Mouse (Mus musculus) natural killer cell, adult 2 months (primary cell): ENCODE data around the gene Iqgap3.

Experiments
- DNase-seq, 2 experiments: peaks; one replicate each; pipeline ENCODE4 v3.0.0; 2022; ENCODE audit warnings: low spot score in 2 of 2

Iqgap3 gene

DNA sequence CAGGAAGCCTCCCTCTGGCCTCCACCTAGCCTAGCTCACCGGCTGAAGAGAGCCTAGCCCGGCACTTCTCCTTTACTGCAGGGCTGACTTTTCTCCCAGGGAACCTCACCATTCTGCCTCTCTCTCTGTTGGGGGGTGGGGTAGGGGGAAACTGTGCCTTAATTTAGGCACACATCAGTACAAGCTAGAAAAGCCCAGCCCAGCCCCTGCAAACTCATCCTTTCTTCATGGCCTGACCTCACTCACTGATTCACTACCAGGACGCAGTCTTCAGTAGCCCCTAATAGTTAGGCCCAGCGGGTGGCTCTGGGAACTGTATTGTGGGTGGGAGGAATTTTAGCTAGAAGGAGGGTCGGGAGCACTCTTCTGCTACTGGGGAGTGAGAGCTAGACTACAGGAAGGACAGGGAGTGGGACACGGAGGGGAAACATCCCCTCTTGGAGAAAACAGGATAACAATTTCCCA is 67.8 kb downstream of the Iqgap3 start:
- DNase-seq = no peak

DNA sequence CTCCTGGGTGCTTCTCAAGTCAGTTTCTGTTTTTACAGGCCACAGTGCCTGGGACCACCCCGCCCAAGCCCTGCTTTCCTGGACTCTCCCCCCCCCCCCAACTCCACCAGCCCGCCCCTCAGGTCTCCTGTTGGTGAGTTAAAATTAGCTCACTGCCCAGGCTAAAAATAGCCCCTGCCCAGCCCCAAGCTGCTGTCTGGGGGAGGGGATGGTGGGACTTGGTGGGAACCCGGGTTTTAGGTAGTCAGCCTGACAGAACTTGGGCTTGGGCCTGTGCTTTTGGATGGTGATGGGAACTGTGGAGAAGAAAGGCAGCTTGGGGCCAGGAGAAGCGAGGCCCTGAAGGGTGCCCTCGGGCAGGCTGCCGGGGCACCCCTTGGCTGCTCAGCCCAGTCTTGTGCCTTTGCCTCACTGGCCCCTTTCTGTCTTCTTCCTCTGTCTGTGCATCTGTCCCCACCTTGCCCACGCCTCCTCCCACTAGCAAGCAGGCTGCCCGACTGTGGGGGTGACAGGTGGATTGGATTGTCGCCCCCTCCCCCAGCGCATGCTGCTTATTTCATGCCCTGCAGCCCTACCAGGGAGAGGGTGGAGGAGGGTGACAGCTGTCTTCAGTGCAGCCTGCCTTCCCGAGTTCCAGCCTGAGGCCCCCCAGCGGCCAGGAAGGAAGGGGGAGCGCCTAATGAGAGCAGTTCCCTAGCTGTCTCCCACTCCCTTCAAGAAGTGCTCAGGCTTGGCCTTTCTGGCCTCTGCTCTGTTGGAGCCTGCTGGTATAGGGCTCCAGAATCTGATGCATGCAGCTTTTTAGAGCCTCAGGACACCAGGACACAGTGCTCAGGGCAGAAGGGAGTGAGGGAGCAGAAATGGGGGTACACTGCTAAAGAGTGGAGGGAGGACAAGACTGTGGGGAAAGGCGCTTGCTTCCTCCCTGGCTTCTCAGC is 68.6 kb downstream of the Iqgap3 start:
- no peak for DNase-seq

DNA sequence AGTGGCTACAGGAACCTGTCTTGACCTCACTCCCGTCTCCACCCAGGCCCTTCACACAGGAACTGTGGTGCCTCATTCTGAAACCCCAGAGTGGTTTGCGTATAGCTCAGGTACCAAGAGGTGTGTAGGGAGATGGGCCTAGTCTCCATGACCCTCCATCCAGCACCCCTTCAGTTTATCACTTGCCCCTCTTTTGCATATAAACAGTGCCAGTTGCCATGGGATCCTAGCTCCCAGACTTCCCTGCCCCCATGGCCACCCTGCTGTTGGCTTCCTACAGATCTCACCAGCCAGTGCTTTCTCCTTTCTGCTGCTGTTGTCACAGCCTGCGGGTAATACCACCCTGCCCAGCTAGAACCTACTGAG is 69.2 kb downstream of the Iqgap3 start:
- peak; percentile 52 to 72 for DNase-seq

DNA sequence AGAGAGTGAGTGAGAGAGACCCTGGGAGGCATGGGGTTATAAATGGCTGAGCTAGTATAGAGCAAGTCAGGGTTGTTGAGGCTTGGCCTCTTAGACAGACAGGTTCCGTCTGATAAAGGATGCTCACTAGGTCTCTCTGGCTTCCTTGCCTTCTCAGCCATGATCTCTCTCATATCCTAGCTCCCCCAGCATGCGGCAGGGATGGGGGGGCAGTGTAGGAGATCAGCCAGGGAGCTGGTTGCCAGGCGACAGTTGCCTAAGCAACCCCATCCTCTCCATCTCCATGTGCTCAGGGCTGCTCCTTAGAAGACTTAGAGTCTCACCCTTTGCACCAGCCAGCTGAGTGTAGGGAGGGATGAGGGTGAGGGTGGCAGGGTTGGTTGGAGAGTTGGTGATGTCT is 70.3 kb downstream of the Iqgap3 start:
- DNase-seq = no peak

DNA sequence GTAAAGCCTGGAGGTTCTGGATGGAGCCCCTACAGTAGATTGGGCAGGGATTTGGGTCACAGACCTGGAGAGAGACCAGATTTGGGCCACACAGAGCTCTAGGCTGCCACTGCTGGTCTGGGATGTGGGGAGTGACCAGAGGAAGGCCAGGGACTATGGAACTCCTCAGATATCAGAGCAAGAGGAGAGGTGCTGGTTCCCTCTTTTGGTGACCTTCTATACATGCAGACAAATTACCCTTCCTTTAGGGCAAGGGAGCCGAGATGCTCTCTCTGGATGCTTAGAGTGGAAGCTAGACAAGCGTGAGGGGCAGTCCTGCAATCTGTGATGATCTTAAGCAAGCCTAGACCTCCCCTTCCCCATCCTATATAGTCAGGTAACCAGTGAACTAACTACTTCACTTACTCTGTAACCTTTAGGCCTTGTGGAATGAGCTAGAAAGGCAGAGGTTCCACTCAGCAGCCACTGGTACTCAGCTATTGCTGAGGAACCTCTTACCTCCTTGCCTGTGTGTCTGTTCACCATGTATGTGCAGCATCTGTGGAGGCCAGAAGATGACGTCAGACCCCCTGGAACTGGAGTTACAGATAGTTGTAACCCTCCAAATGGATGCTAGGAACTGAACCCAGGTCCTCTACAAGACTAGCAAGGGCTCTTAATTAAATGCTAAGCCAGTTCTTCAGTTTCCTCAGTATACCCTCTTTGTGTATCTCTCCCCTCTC is 71.7 kb downstream of the Iqgap3 start:
- DNase-seq = no peak

DNA sequence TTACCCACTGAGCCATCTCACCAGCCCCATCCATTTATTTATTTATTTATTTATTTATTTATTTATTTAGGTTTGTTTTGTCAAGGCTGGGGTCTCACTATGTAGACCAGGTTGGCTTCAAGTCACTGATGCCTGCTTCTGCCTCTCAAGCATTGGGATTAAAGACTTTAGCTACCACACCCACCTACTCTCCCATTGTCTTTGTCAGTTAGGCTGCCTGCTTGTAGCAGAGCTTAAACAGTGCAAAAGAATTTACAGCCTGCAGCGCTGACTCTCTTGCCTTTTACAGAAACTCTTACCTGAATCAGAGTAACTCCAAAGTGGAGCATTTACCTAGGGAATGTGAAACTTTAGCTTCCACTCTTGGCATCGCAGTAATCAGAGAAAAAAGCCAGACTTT is 72.5 kb downstream of the Iqgap3 start:
- DNase-seq = no peak

DNA sequence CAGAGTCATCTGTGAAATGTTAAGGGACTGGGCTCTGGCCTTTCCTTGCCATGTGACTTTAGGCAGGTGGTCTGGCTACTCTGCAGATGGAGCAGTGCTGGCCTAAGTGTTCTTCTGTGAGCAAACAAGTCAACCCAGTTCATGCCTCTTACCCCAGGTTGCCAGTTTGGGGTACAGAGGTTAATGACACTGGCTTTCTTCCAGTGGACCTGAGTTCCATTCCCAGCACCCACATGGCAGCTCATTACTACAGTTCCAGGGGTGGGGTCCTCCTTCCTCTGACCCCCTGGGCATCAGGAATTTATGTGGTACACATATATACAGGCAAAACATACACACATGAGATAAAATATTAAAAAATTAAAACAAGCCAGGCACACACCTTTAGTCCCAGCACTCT is 75.0 kb downstream of the Iqgap3 start:
- DNase-seq = no peak

DNA sequence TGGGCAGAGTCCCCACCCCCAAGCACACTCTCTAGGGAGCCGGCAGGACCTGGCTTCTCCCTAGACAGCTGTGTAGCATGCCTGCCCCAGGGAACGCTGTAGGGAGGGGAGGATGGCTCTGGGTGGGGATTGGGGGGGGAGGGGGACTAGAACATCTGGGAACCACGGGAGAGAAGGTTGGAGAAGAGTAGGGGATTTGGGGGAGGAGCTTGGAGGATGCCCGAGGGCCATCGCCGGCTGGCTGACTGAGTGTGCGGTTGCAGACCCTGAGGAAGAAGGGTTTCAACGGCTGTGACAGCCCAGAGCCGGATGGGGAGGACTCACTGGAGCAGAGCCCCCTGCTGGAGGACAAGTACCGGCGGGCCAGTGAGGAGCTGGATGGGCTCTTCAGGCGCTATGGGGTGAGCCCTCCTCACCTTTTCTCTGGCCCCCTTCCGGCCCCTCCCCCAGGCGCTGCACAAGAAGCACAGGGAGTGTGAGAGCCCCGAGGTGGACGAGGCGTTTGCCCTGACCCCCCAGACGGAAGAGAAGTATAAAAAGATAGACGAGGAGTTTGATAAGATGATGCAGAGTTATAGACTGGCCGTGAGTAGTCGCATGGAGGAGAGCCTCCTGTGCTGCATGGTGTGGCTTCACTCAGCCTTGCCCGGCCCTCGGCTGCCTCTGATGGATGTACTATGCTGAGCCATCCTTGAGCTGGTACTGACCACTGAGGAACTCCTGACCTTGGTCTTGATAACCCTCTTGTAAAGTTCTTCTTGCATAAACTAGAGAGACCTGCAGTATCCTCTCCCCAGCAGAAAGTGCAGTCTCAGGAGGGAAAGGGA is 76.2 kb downstream of the Iqgap3 start:
- peak in 1 of 2 experiments; percentile 56 for DNase-seq

DNA sequence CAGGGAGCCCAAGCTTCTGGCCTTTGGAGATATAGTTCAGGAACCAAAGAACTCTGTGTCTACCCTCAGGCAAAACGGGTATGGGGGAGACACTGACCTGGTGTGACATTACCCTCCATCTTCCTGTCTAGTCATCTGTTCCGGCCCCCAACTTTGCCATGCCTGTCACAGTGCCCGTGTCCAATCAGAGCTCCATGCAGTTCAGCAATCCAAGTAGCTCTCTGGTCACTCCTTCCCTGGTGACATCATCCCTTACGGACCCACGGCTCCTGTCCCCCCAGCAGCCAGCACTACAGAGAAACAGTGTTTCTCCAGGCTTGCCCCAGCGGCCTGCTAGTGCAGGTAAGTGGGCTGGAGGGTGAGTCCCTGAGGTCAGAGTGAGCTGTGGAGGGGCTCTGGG is 77.2 kb downstream of the Iqgap3 start:
- no peak for DNase-seq

DNA sequence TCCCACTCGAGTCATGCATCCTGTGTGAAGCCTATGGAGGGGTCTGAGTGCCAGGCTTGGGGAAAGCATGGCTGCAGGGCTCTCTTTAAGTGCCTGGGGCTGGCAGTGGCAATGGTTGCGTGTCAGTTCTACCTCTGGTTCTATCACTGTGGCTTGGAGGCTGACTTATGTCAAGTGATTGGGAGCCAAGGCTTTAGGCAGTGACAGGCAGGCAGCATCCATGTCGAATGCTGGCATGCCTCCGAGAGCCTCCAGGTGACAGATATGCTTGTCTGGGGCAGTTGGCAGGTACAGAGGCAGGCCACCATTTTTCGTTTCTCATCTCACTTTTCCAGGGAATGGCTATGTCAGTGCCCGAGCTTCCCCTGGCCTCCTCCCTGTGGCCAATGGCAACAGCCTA is 79.1 kb downstream of the Iqgap3 start:
- no peak for DNase-seq

DNA sequence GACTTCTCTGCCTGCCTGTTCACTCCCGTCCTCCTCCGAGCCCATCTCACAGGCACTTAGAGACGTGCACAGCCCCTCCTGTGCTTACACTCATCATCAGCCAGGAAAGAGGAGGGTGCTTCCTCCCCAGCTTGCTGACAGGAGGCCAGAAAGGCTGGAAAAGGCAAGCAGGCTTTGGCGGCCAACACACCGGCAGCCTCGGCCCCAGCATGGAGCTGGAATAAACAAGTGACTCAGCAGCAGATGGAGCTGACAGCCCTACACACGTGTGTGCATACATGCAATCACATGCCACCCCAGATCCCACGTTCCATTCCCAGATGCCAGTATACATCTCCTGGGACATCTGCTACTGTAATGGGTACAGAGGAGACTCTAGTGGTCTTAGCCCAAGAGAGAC is 80.5 kb downstream of the Iqgap3 start:
- DNase-seq = no peak

DNA sequence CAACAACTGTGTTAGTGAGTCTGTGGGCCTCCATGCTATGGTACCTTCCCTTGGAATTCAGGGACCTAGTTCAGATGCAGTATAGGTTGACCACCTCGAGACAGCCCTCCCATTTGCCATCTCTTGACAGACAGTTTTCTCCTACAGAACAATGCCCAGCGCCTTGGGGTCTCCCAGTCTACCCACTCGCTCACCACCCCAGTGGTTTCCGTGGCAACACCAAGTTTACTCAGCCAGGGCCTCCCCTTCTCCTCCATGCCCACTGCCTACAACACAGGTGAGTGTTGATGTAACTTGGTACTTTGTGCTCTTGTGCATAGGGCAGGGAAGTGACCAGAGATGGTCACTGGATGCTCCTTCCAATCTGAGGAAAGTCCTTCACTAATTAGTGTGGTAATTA is 81.0 kb downstream of the Iqgap3 start:
- DNase-seq = no peak

DNA sequence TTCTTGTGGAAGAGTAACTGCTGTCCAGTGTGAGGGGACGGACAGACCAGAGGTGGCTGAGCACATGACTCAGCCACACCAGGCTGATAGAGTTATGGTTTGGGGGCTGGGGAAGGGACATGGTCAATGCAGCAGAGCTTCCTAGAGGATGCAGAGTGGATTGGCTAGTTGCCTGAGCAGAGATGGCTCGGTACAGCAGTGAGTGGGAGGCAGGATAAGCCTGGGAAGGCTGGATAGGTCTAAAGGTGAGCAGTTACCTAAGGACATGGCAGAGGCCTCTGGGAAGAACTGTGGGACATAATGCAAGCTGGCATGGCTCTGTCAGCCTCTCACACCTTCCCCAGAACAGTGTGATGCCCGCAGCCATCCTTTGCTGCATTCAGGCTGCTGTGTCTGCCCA is 82.1 kb downstream of the Iqgap3 start:
- DNase-seq = no peak

DNA sequence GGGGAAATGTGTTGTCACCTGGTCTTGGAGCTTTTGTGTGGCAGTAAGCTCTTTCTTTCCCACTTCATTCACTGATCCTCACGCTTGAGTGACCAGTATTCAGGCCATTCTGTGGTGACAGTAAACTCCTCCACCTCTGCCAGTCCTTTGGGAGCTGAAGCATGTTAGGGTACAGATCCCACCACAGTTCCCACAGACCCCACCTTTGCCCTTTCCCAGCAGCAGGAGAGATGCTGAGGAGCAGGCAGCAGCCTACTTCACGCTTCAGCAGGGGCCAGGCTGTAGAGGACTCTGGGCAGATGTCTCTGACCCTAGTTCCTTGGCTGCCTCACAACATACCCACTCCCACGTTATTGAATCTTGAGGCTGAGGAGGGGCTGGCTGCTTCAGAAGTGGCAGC is 82.5 kb downstream of the Iqgap3 start:
- no peak for DNase-seq

DNA sequence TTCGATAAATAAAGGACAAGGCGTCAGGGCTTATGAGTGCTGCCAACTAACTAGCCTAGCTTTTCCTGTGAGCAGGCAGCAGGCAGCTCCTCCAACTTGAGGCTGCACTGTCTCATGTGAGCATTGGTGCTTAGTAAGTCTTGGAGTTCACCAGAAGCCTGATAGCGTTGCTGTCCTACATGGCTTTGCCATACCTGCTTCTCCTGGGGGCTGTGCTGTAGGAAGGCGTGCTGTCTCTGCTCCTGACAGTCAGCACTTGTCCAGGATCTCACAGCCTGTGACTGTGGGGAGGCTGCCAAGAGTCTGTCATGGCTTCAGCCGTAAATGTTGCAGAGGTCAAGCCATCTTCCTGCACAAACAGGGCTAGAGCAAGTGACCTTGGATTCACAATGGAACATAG is 84.3 kb downstream of the Iqgap3 start:
- DNase-seq = no peak

DNA sequence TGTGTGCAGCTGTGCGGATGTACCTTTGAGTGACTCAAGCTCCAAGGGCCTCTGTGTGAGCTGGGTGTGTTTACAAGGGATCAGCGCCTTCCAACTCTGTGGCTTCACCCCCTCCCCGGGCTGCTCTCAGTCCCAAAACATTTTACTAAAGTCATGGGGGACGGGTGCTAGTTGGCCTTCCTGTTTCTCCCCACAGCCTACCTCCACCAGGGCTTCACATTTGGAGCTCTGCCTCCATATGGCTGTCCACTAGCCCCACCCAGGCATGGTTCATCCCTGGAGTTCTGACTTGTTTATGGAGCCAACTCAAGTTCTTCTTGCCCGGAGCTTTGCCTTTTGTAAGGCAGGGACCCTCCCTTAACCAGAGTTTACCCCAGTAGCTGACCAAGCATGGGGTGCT is 88.6 kb downstream of the Iqgap3 start:
- DNase-seq = no peak
